Mouse (Mus musculus): ENCODE data around the gene Cdh20.

Cdh20 gene

DNA sequence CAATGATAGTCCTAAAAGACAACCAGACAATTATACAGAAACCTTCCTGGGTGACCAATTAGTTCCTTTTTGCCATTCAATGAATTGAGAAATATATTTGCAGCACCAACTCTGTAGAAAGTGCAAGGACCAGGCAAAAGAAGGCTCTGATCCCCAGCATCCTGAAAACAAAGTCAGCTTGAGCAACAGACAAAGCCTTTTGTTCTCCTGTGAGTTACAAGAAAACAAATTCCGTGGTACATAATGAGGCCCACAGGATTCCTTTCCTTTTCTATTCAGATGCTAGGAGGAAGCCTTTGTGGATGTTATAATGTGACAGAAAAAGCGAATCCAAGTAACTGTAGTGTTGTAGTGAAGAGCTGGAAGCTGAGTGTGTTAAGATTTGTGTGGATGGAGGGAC, 244.3 kb downstream of the Cdh20 start:
- no peak for DNase-seq (ENCODE audit: extremely low spot score, low spot score)

DNA sequence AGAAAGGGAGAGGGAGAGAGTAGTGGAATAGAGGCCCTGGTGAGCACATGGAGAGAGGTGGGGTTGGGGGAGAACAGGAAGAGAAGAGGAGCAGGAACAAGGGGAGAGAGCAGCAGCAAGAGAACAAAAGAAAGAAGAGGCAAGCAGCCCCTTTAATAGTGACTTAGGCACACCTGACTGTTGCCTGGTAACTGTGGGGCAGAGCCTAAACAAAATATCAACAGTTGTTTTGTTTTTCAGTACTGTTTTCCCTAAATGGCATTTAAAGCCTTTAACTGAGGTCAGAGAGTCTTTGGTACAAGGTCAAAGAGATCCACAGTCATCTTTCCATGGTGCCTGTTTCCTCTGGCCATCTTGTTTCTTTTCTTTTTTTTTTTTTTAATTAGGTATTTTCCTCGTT, 245.0 kb downstream of the Cdh20 start:
- DNase-seq (ENCODE audit: extremely low spot score, low spot score): no peak

DNA sequence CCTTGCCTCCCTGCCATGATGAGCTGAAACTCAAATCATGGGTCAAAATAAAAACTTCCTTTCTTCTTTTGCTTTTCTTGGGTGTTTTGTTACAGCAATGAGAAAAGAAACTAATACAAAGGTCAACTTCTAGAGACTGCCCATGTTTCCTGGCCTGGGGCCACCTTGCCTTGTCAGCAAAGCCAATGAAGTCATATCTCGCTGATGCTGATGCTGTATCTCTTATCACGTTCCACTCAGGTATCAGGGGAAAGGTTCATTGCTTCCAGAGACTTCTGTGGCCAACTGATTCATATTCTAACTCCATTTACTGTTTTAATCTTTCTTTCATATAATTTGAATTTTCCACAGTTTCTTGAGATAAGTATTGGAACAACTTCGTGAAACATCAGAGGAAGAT, 273.3 kb downstream of the Cdh20 start:
- no peak for DNase-seq (ENCODE audit: extremely low spot score, low spot score)
